Mouse (Mus musculus): ENCODE results near the gene Rgcc. TPM values are rescaled to one million over a fixed set of nuclear protein-coding genes. Genes with fewer than 3 reads are reported as not detected.

The Rgcc gene
- total RNA-seq, 1 experiment = 0.71 TPM

DNA sequence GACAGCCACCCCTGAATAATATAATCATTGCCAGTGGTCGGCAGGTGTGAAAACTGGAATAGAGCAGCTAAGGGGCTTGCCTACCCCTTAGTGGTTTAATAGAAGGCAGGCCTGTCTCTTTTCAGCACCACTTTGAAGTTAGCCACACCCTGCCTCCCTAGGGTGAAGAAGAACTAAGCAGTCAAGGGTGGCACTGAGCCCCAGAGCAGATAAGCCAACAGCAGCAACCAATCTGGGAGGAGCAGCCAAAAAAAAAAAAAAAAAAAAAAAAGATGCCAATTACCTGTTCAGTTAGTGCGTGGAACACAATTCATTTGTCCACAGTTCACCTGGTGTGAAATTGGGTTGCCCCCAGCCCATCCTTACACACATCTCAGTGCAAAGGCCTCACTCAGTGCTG, 1.7 kb upstream of the Rgcc start:
- no peak overlapping the region for H3K9ac ChIP-seq (ENCODE audit: insufficient read depth, low read depth, low read length, poor library complexity, severe bottlenecking)
- H3K4me1 ChIP-seq (ENCODE audit: control insufficient read depth in 2 of 2, insufficient read depth in 2 of 2, low read length in 2 of 2, poor library complexity in 1 of 2) = peaks cover 0 to 2% of the 10 kb centered on the region in 2 experiments; a peak in 1 of 4 replicates
- no peak for DNase-seq (ENCODE audit: low read depth, low spot score)
- H3K4me3 ChIP-seq (ENCODE audit: insufficient read depth in 1 of 2, low read depth in 1 of 2, low read length in 2 of 2, poor library complexity in 1 of 2, severe bottlenecking in 1 of 2) = no peak overlapping the region
- H3K36me3 ChIP-seq (ENCODE audit: control insufficient read depth, insufficient read depth, low read length, poor library complexity, severe bottlenecking) = no peaks in the 10 kb centered on the region
- in situ Hi-C loops (cut with MboI; ENCODE audit: low sequenced_read_pairs in 2 of 2, unreplicated experiment in 2 of 2) = loop anchor here (25.0 kb wide), 1 partner anchor 166 kb away; no protein-coding TSS in a partner anchor
- TF ChIP-seq ZC3H11A (IDR thresholded peaks at IDR 0.05; ENCODE audit: borderline replicate concordance, low read depth, low read length) = no peak
- TF ChIP-seq MAFK (IDR thresholded peaks at IDR 0.05; ENCODE audit: insufficient read depth, low read depth, low read length) = no peak
- TF ChIP-seq CHD2 (IDR thresholded peaks at IDR 0.05; ENCODE audit: low read depth, low read length) = no peak
- TF ChIP-seq HCFC1 (IDR thresholded peaks at IDR 0.05; ENCODE audit: borderline replicate concordance, insufficient read depth, low read length) = no peak
- TF ChIP-seq ZNF384 (IDR thresholded peaks at IDR 0.05; ENCODE audit: low read depth, low read length) = no peak
- no peaks in the 10 kb centered on the region for H3K9me3 ChIP-seq (ENCODE audit: control insufficient read depth, insufficient read depth, low read depth, low read length)
- H3K27ac ChIP-seq (ENCODE audit: insufficient read depth, low read depth, low read length, poor library complexity, severe bottlenecking) = no peak overlapping the region

DNA sequence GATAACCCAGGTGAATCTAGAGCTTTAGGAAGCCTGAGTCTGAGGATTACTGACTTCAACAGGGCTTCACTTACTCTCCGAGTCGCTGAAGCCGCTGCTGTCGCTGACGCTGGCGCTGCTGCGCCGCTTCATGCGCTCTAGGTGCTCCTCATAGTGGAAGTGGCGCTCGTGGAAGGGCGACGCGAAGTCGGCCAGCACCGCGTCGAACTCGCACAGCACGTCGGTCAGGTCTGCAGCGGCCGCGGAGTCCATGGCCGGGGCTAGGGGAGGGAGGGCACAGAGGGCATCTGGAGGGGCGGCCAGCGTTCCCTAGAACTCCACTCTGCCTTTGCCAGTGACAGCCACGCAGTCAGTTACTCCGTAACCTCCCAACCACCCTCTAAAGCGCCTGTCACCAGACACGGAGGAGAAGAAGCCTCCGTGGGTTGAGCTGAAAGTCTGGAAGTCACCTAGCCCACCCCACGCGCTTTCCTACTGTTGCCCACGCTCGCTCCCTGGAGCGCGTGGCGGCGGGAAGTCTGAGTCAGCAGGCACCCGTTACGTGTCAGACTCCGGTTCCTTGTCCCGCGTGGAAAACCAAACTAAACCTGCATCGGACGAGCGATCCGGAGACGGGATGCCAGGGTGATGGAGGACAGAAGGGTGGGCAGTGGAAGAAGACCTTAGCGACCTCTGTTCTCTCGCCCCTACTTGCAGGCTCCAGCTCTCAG, 649 bp downstream of the Rgcc start:
- H3K27ac ChIP-seq (ENCODE audit: insufficient read depth, low read depth, low read length, poor library complexity, severe bottlenecking) = no peak overlapping the region
- TF ChIP-seq ZNF384 (IDR thresholded peaks at IDR 0.05; ENCODE audit: low read depth, low read length) (no peak), ZC3H11A (IDR thresholded peaks at IDR 0.05; ENCODE audit: borderline replicate concordance, low read depth, low read length) (no peak), CHD2 (IDR thresholded peaks at IDR 0.05; ENCODE audit: low read depth, low read length) (no peak), HCFC1 (IDR thresholded peaks at IDR 0.05; ENCODE audit: borderline replicate concordance, insufficient read depth, low read length) (no peak), MAFK (IDR thresholded peaks at IDR 0.05; ENCODE audit: insufficient read depth, low read depth, low read length) (no peak)
- in situ Hi-C loops (cut with MboI; ENCODE audit: low sequenced_read_pairs in 2 of 2, unreplicated experiment in 2 of 2) = loop anchor here (25.0 kb wide), 1 partner anchor 163 kb away; no protein-coding TSS in a partner anchor
- H3K4me1 ChIP-seq (ENCODE audit: control insufficient read depth in 2 of 2, insufficient read depth in 2 of 2, low read length in 2 of 2, poor library complexity in 1 of 2) = no peaks in the 10 kb centered on the region
- H3K36me3 ChIP-seq (ENCODE audit: control insufficient read depth, insufficient read depth, low read length, poor library complexity, severe bottlenecking) = no peaks in the 10 kb centered on the region
- no peak for DNase-seq (ENCODE audit: low read depth, low spot score)
- H3K9ac ChIP-seq (ENCODE audit: insufficient read depth, low read depth, low read length, poor library complexity, severe bottlenecking) = no peak overlapping the region
- H3K4me3 ChIP-seq (ENCODE audit: insufficient read depth in 1 of 2, low read depth in 1 of 2, low read length in 2 of 2, poor library complexity in 1 of 2, severe bottlenecking in 1 of 2) = peak overlapping the region; percentile 47 to 48; a peak in 3 of 4 replicates
- H3K9me3 ChIP-seq (ENCODE audit: control insufficient read depth, insufficient read depth, low read depth, low read length) = no peaks in the 10 kb centered on the region

DNA sequence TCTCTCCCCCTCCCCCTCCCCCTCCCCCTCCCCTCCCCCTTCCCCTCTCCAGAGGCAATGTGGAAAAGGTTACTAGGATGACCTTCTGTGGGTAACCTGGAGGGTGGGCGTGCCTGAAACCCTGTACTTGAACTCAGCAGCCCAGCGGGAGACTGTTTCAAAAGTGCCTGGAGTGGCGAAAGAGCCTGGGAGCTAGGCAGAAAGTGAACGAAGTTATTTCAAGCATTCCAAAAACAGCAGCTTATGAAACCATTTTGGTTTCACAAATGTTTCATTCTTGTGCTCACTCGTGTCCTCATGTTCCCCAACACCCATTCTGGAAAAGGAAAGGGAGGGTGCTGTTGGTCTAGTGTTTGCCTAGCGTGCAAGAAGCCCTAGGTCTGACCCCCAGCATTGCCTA, 1.6 kb downstream of the Rgcc start:
- H3K4me1 ChIP-seq (ENCODE audit: control insufficient read depth in 2 of 2, insufficient read depth in 2 of 2, low read length in 2 of 2, poor library complexity in 1 of 2) = no peaks in the 10 kb centered on the region
- no peaks in the 10 kb centered on the region for H3K9me3 ChIP-seq (ENCODE audit: control insufficient read depth, insufficient read depth, low read depth, low read length)
- H3K4me3 ChIP-seq (ENCODE audit: insufficient read depth in 1 of 2, low read depth in 1 of 2, low read length in 2 of 2, poor library complexity in 1 of 2, severe bottlenecking in 1 of 2) = no peak overlapping the region
- H3K36me3 ChIP-seq (ENCODE audit: control insufficient read depth, insufficient read depth, low read length, poor library complexity, severe bottlenecking) = no peaks in the 10 kb centered on the region
- DNase-seq (ENCODE audit: low read depth, low spot score) = no peak
- H3K9ac ChIP-seq (ENCODE audit: insufficient read depth, low read depth, low read length, poor library complexity, severe bottlenecking) = no peak overlapping the region
- in situ Hi-C loops (cut with MboI; ENCODE audit: low sequenced_read_pairs in 2 of 2, unreplicated experiment in 2 of 2) = loop anchor here (25.0 kb wide), 1 partner anchor 162 kb away; no protein-coding TSS in a partner anchor
- TF ChIP-seq MAFK (IDR thresholded peaks at IDR 0.05; ENCODE audit: insufficient read depth, low read depth, low read length) (no peak), HCFC1 (IDR thresholded peaks at IDR 0.05; ENCODE audit: borderline replicate concordance, insufficient read depth, low read length) (no peak), CHD2 (IDR thresholded peaks at IDR 0.05; ENCODE audit: low read depth, low read length) (no peak), ZNF384 (IDR thresholded peaks at IDR 0.05; ENCODE audit: low read depth, low read length) (no peak), ZC3H11A (IDR thresholded peaks at IDR 0.05; ENCODE audit: borderline replicate concordance, low read depth, low read length) (no peak)
- H3K27ac ChIP-seq (ENCODE audit: insufficient read depth, low read depth, low read length, poor library complexity, severe bottlenecking) = no peak overlapping the region

- Histone ChIP-seq H3K4me3 (ENCODE audit: insufficient read depth in 1 of 2, low read depth in 1 of 2, low read length in 2 of 2, poor library complexity in 1 of 2, severe bottlenecking in 1 of 2) (no peak overlapping the region), H3K9me3 (ENCODE audit: control insufficient read depth, insufficient read depth, low read depth, low read length) (no peaks in the 10 kb centered on the region), H3K36me3 (ENCODE audit: control insufficient read depth, insufficient read depth, low read length, poor library complexity, severe bottlenecking) (no peaks in the 10 kb centered on the region), H3K9ac (ENCODE audit: insufficient read depth, low read depth, low read length, poor library complexity, severe bottlenecking) (no peak overlapping the region), H3K4me1 (ENCODE audit: control insufficient read depth in 2 of 2, insufficient read depth in 2 of 2, low read length in 2 of 2, poor library complexity in 1 of 2) (no peaks in the 10 kb centered on the region), H3K27ac (ENCODE audit: insufficient read depth, low read depth, low read length, poor library complexity, severe bottlenecking) (no peak overlapping the region)
- TF ChIP-seq ZC3H11A (IDR thresholded peaks at IDR 0.05; ENCODE audit: borderline replicate concordance, low read depth, low read length) = no peak
- TF ChIP-seq MAFK (IDR thresholded peaks at IDR 0.05; ENCODE audit: insufficient read depth, low read depth, low read length) = no peak
- TF ChIP-seq CHD2 (IDR thresholded peaks at IDR 0.05; ENCODE audit: low read depth, low read length) = no peak
- TF ChIP-seq ZNF384 (IDR thresholded peaks at IDR 0.05; ENCODE audit: low read depth, low read length) = no peak
- TF ChIP-seq HCFC1 (IDR thresholded peaks at IDR 0.05; ENCODE audit: borderline replicate concordance, insufficient read depth, low read length) = no peak
- in situ Hi-C loops (cut with MboI; ENCODE audit: low sequenced_read_pairs in 2 of 2, unreplicated experiment in 2 of 2) = no loop called here
- no peak for DNase-seq (ENCODE audit: low read depth, low spot score)
Observed at GRCm38 (mm10) chr14:79299230-79299629, 2.2 kb downstream of the Rgcc start.
